Mouse (Mus musculus) cerebellum, postnatal 25 days (tissue): ENCODE data around the gene C130050O18Rik.
"Not testable (repeated sequence)": the region's sequence is repeated elsewhere in the genome, so short reads cannot be mapped to it uniquely, and the experiment has no call there.

Experiments
- DNase-seq, 2 experiments: peaks; one replicate each; pipeline ENCODE4 v3.0.0; 2021; ENCODE audit warnings: mixed read lengths in 2 of 2

C130050O18Rik gene

GRCm38 (mm10) chr5:139380385-139381248 lies 24.5 kb upstream of the C130050O18Rik start:
- peak; percentile 89 to 94 for DNase-seq

GRCm38 (mm10) chr5:139381586-139382513 lies 23.2 kb upstream of the C130050O18Rik start:
- DNase-seq, result peak in 1 of 2 experiments; percentile 40

GRCm38 (mm10) chr5:139382760-139383159 lies 22.3 kb upstream of the C130050O18Rik start:
- DNase-seq, result peak in 1 of 2 experiments; percentile 49

- DNase-seq, result no peak
Measured at GRCm38 (mm10) chr5:139383234-139383633, 21.8 kb upstream of the C130050O18Rik start.

GRCm38 (mm10) chr5:139384531-139384930 lies 20.5 kb upstream of the C130050O18Rik start:
- no peak for DNase-seq

GRCm38 (mm10) chr5:139386047-139386446 lies 19.0 kb upstream of the C130050O18Rik start:
- DNase-seq, result no peak

GRCm38 (mm10) chr5:139387329-139388194 lies 17.5 kb upstream of the C130050O18Rik start:
- DNase-seq, result peak in 1 of 2 experiments; percentile 53

- DNase-seq, result no peak
Measured at GRCm38 (mm10) chr5:139388195-139388570, 16.9 kb upstream of the C130050O18Rik start.

GRCm38 (mm10) chr5:139388694-139389675 lies 16.1 kb upstream of the C130050O18Rik start:
- no peak for DNase-seq

- no peak for DNase-seq
Measured at GRCm38 (mm10) chr5:139389676-139390061, 15.4 kb upstream of the C130050O18Rik start.

GRCm38 (mm10) chr5:139390324-139391119 lies 14.6 kb upstream of the C130050O18Rik start:
- DNase-seq, result not testable (repeated sequence)

- DNase-seq, result peak; percentile 64 to 73
Measured at GRCm38 (mm10) chr5:139391309-139391990, 13.6 kb upstream of the C130050O18Rik start.

GRCm38 (mm10) chr5:139392219-139393196 lies 12.6 kb upstream of the C130050O18Rik start:
- DNase-seq, result no peak

- no peak for DNase-seq
Measured at GRCm38 (mm10) chr5:139393197-139393588, 11.9 kb upstream of the C130050O18Rik start.

GRCm38 (mm10) chr5:139394399-139394798 lies 10.7 kb upstream of the C130050O18Rik start:
- DNase-seq, result no peak

- DNase-seq, result no peak
Measured at GRCm38 (mm10) chr5:139395528-139395927, 9.6 kb upstream of the C130050O18Rik start.

GRCm38 (mm10) chr5:139397359-139397916 lies 7.6 kb upstream of the C130050O18Rik start:
- no peak for DNase-seq
